Mouse (Mus musculus): ENCODE measurements around the gene Dedd2.
A peak's percentile ranks its signal among the peaks of the same experiment; 100 is the strongest.

Gene Dedd2

DNA sequence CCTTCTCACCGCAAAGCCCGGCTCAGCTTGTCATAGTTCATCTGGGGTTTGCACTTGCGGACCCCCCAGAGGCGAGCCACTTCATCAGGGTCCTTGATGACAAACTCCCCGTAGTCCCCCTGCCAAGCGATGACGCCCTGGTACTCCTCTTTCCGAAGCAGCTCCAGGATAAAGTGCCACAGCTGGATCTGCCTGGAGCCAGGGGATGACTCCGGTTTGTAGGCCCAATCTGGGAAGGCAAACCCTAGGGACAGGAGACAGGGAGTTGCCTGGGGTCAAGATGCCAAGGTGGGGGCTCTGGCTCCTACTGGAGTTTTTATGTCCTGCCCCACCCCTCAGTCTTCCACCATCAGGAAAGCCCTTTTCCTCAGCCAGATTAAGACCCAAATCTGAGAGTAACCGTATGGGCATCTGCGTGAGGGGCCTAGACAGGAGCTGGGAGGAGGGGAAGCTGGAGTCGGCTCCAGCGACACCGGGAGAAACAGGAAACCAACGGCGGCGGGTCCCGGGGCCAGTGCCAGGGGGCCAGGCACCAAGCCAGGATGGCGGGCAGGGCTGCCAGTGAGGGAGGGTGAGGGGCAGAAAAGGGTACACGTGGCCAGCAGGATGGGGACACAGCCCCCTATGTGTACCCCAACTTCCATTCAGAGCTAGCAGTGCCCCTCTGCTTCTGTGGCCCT, 25.8 kb upstream of the Dedd2 start:
- DNase-seq, result peak; percentile 53 to 62

- no peak for DNase-seq
Observed at GRCm38 (mm10) chr7:25244562-25245369, 24.4 kb upstream of the Dedd2 start.

GRCm38 (mm10) chr7:25243361-25243760, 22.9 kb upstream of the Dedd2 start:
- DNase-seq, result no peak

DNA sequence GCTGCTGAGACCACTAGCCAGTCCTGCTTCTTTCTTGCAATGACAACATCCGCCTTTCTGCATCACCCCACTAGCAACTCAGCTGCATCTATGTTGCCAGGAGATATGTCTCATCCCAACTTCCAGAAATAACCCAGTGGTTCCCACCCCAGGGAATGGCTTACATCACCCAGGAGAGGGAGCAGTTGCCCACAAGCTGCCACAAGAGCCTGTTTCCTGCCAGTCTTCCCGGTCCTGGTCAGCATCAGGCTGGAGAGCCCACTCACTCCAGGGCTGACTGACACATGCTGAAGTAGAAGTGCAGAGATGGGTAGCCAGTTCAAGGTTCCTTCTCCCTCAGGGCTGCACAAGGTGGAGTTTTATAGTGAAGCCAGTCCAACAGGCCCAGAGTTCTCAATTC, 20.6 kb upstream of the Dedd2 start:
- peak; percentile 67 to 79 for DNase-seq

DNA sequence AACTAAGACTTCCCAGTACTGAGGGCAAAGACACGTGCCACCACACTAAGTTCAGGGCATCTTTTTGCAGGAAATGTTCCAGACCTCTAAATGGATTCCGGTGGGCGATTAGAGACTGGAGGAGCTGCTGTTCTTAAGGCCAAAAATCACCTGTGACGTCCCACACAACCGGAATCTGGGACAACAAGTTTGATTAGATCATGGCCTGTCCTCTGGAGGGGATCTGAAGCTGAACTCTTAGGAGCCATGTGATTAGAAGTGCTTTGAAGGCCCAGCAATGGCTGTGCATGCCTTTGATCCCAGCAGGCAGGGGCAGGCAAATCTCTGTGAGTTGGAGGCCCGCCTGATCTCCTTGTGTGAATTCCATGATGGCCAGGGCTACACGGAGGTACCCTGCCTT, 20.2 kb upstream of the Dedd2 start:
- no peak for DNase-seq

DNA sequence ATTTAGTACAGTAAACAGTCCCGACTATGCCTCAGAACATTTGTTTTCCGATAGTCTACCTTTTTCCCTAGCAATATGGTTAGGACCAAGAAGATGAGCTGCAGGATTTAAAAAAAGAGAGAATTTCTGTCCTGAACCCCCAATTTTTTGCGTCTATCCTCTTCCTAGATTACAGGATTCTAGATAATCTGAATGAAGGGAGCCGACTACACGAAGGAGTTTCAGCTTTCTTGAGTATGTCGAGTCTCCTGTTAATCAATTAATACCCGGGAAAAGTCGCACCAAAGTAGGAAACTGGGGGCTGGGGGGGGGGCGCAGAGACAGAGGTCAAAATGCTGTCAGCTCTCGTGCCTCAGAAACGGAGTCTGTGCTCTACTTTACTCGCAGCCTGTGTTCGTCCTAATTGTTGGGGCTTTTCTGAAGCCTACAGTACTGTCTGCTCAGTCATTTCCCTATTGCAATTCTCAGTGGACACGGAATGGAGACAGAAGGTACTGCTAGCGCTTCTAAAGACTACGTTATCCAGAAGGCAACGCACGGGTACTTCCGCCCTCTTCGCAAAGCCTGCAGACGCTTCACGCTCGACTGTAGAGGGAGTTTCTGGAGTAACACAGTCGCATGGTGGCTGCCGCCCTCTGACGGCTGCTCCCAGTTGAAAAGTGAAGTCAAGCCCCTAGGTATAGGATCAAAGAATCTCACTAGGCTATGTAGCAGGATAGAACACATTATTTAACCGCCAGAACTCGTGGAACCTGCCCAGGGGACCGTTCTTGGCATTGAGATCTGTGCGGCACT, 18.6 kb upstream of the Dedd2 start:
- DNase-seq, result peak; percentile 85 to 92

DNA sequence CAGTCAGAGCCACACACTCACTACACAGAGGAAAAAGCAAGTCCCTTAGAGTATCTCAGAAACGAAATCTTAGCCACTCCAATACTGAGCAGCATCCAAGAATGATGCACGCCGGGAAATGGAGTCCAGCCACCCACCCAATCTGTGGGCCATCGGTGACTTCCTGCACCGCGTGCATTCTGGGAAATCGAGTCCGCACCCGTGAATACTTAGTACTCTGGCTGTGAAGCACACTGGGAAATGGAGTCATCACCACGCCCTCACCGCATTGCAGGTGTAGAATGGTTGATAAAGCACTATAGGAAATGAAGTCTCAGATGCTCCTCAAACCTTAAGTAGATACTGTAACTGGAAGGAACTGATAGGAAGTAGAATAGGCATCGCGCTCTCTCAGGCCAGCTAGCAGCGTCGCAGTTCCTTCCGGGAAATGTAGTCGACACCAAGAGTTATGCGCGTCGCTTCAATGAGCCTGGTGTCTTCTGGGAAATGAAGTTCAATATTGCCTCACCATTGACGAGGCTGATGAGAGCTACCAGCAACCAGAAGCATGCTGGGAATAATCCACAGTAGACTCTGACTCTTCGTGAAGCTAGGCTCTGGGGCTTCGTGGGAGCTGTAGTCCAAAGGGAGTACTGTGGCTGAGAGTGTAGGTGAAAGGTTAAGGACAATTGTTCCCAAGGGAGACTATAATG, 17.7 kb upstream of the Dedd2 start:
- DNase-seq, result peak; percentile 91 to 95

- peak; percentile 98 to 99 for DNase-seq
Observed at GRCm38 (mm10) chr7:25237249-25238014, 17.0 kb upstream of the Dedd2 start, which contains the start of gene Gsk3a. Gene Gsk3a, minus strand, starts transcription at chr7:25237851.

GRCm38 (mm10) chr7:25235526-25235925, 15.1 kb upstream of the Dedd2 start:
- DNase-seq, result no peak

DNA sequence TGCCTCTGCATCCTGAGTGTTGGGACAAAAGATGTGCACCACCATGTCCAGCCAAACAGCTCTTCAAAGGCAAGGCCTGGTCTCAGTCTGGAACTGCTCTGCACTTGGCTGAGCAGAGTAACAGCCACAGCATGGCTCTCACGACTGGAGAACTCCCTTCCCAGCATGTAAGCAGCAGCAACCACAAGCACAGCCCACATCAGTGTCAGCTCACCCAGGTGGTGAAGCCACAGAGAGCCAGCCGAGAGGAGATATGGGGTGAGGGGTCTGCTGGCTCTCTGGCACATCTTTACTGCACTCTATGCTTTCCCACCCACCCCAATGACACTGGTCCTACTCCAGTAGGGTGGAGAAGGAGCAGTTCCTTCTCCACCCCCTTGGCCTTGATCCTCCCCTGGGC, 12.6 kb upstream of the Dedd2 start:
- no peak for DNase-seq

- no peak for DNase-seq
Observed at GRCm38 (mm10) chr7:25232101-25232648, 11.8 kb upstream of the Dedd2 start.

DNA sequence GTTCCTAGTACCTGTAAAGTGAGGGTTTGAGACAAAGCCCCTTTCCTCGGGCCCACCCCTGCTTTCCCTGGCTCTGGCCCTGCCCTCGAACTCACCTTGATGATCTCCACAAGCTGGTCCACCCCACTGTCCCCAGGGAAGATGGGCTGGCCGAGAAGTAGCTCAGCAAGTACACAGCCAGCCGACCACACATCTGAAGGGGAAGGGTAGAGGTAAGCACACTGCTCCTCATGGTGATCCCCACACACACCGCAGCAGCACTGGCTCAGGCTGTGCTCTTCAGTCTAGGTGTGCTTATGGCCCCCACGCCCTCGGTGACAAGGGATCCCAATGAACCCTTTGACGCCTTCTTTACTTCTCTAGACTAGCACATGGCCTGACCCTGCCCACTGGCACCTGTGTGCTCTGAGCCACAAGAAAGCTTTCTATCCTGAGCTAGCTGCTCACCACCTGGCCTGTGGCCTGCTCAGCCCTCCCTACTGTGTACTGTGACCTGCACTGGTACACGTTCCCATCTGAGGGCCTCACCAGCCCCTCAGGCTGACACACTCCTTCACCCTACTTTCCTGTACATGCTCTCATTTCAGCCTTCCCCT, 10.4 kb upstream of the Dedd2 start:
- DNase-seq, result no peak

DNA sequence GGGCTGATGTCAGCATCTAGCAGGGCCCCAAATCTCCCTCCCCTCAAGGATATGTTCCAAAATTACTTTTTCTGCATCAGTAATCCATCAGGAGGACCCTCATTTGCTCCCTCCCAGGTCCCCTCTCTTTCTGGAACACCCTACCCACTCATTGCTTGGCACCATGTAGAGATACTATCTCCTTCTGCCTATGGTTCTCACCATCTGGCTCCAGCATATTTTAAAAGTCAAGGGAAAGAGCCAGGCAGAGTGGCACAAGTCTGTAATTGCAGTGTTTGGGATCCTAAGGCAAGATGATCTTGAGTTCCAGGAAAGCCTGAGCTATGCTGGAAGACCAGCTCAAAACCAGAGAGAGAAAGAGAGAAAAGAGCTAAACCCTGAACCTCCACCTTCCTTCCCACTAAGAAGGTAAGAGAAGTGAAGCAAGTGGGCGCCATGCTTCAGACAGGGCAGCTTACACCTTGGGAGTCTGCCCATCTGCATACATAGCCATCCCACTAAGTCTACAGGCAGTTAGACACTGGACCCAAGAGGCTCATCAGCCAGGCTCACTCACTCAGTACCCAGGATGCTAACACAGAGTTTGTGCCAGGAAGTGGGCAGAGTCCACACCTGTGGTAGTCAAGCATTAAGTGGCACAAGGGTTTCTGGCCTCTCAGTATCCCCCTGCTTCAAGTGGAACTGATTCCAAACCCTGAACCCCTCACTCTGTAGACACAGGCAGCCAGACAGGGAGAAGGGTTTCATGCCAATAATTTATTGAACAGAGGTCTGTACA, 7.3 kb upstream of the Dedd2 start:
- no peak for DNase-seq

DNA sequence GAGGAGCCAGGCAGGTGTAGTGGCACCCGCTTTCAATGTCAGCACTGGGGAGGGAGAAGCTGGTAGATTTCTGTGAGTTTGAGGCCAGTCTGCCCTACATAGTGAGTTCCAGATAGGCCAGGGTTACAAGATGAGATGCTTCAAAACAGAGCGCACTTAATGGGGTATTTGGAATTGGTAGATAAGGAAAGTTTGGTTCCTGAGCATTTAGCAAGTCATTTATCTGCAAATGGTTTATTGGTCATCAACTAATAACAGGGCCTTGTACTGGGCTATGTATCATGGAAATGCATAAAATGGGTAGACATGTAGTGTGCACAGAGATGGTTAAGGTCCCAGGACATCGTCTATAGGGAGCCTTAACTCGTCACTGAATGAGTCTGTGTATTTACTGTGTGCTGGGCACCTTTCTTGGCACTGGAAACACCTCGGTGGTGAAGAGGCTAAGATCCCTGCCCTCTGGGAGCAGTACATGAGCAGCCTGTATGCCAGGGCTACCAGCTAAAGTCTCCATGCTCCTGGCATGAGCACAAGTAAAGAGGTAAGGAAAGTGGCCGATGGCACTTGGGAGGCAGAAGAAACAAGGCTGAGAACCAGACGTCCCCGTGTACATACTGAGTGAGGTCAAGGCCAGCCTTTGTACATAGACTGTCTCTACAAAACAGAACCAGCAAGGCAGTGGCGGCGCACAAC, 2.0 kb upstream of the Dedd2 start:
- DNase-seq, result no peak

DNA sequence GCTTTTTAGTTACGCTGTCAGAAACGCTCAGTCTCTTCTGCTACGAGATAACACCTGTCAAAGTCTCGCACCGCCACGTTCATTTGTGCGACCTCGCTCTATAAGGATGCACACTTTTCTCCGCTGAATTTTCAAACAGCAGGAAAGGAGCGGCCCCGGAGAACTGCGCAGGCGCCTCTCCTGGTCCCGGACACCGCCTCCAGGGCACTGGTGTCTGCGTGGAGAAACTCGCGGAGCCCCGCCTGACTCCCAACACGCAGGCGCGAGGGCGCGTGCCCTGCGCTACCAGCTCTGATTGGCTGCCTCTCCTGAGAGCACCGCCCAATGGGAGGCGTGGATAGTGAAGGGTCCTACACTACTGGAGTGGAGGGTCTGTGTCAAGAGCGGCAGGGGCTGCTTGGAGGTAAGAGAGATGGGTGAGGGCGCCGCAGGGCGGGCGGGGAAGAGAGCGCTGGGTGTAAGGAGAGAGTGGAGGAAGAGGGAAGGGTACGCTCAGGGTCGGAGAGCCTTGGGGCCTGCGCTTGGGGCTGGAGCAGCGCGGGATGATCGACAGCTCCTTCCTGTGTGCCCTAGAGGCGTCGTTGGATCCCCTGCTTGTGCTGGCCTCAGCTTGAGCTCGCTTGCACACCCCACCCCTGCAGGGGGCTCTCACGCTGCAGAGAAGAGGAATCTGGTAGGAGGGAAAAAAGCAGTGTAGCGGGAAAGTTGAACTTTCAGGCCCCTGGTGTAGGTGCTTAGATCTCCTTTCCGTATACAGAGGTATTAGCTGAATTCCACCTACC, 878 bp upstream of the Dedd2 start, which contains the start of gene Zfp526:
Gene Zfp526 (plus strand): TSS at position 324 of the 782 bp plus-strand sequence.
- peak; percentile 97 to 99 for DNase-seq

- DNase-seq, result peak; percentile 93 to 96
Observed at GRCm38 (mm10) chr7:25219756-25220456, 509 bp downstream of the Dedd2 start.

DNA sequence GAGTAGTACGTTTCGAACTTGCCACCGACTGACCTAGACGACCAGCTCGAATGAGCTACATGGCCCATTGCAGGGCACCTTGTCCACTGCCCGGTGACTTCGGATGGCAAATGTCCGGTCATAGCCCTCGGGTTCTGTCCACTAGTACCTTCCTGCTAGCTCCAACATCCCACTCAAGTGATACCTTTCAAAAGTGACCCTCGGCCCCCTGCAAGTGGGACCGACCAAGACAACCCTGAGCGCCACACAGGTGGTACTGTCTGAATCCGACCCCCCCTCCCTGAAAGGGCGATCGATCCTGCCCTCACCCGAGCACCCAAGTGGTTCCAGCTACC, 1.0 kb downstream of the Dedd2 start:
- DNase-seq, result no peak

- peak; percentile 68 to 78 for DNase-seq
Observed at GRCm38 (mm10) chr7:25218705-25219415, 1.6 kb downstream of the Dedd2 start.
